Mouse (Mus musculus): ENCODE data around the gene Slc25a47. TPM values are rescaled to one million over a fixed set of nuclear protein-coding genes. Genes with fewer than 3 reads are reported as not detected.

Gene Slc25a47
- polyA plus RNA-seq (2015; fragmentation: Nextera tagmentation; extraction: Ambion mirVana) = 13.1 and 16.6 TPM in 2 replicates

DNA sequence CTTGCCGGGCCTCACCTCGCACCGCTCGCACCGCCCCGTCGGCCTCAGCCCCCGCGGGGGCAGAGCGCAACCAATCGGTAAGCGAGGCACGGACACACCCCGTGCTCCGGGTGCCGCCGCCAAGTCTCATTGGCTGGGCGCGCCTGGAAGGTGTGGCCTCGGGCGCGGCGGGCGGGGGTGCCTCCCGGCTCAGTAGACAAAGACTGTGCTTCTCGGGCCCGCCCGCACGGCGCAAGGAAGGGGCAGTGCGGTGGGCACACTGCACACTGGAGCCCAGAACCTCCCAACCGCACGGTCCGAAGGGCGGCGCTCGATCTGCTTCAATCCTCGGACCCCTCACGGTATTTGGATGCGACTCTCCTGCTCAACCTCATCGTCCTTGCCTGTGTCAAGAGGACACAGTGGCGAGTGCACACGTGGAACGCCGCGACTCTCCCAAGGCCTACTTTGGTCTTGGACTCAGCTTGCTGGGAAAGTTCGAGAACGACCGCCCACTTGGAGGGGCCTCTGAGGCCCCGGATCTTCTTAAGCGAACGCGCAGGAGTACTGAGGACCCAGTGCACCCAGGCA, at the start of gene Slc25a47, which contains the start of gene Slc25a29:
Slc25a47 (plus strand) TSS at position 207 of the 570 bp plus-strand sequence.
Slc25a29 (minus strand) TSS at position 44 of the 570 bp plus-strand sequence.
- peaks cover 13% of the 10 kb centered on the region for H3K36me3 ChIP-seq
- H3K9ac ChIP-seq = peak within 1 kb of the TSS; percentile 90
- H3K4me3 ChIP-seq = peak within 1 kb of the TSS; percentile 73
- peak within 1 kb of the TSS; percentile 85 for H3K27ac ChIP-seq
- WGBS = 1% methylated on average over 53 of the region's 53 CpGs
- H3K4me2 ChIP-seq = peak within 1 kb of the TSS; percentile 97
- peaks cover 48% of the 10 kb centered on the region for H3K4me1 ChIP-seq
- peak; percentile 99 for ATAC-seq (ENCODE audit: insufficient number of reproducible peaks, insufficient read depth, low FRiP score, low TSS enrichment, low read depth)
- H3K9me3 ChIP-seq = no peaks in the 10 kb centered on the region
- H3K27me3 ChIP-seq = no peaks in the 10 kb centered on the region

DNA sequence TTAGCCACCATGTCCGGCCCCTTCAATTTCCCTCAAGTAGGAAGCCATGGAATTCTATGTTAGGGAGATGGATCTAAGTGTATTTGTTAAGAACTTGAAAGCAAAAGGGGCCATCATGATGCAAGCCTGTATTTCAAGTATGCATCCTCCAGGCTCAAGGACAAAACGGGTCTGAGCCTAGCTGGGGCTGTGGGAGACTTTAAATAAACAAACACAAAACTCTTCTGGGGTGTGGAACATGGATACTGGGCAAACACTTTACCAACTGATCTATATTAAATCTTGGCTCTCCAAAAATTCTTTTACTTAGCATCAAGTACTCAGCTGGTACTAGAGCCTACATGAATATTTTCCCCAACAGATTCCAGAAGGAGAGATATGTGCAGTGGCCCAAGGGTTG, 48.5 kb upstream of the Slc25a47 start:
- no peak for ATAC-seq (ENCODE audit: insufficient number of reproducible peaks, insufficient read depth, low FRiP score, low TSS enrichment, low read depth)
- peaks cover 10% of the 10 kb centered on the region for H3K36me3 ChIP-seq

DNA sequence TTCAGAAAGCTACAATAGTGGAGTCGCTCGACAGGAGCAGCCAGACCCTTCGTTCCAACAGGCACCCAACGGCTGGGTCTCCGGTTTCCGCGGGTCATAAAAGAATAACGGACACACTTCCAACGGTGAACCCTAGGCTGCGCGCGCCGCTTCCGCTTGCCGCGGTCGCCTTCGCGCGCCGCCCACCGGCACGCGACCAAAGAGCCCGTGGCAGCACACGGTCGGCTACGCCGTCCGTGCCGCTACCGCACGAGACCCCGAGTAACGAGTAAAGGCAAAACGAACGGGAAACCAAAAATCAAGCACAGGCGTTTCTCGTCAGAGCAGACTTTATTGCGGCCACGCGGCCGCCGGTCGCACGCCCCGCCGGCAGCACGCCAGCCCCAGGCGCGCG, 43.7 kb upstream of the Slc25a47 start:
- H3K9ac ChIP-seq = peak overlapping the region; percentile 89
- peak overlapping the region; percentile 96 for H3K27ac ChIP-seq
- H3K4me1 ChIP-seq = peaks cover 30% of the 10 kb centered on the region
- H3K27me3 ChIP-seq = no peaks in the 10 kb centered on the region
- under 1% methylated on average over 51 of the region's 52 CpGs for WGBS
- H3K4me2 ChIP-seq = peak overlapping the region; percentile 63
- H3K4me3 ChIP-seq = peak overlapping the region; percentile 99
- H3K9me3 ChIP-seq = no peaks in the 10 kb centered on the region
- no peak for ATAC-seq (ENCODE audit: insufficient number of reproducible peaks, insufficient read depth, low FRiP score, low TSS enrichment, low read depth)
- 0 out of 2 replicates have a peak, but pooled peaks cover 3% of the 10 kb centered on the region for H3K36me3 ChIP-seq

More for the DNA sequence above, 48.5 kb upstream of the Slc25a47 start:
- Histone ChIP-seq H3K27ac (no peak overlapping the region), H3K9me3 (0 out of 2 replicates have a peak, but pooled peaks cover 8% of the 10 kb centered on the region), H3K27me3 (no peaks in the 10 kb centered on the region), H3K4me3 (no peak overlapping the region), H3K9ac (no peak overlapping the region), H3K4me2 (no peak overlapping the region), H3K4me1 (peaks cover 18% of the 10 kb centered on the region)
- 89% methylated on average over 2 of the region's 2 CpGs for WGBS

DNA sequence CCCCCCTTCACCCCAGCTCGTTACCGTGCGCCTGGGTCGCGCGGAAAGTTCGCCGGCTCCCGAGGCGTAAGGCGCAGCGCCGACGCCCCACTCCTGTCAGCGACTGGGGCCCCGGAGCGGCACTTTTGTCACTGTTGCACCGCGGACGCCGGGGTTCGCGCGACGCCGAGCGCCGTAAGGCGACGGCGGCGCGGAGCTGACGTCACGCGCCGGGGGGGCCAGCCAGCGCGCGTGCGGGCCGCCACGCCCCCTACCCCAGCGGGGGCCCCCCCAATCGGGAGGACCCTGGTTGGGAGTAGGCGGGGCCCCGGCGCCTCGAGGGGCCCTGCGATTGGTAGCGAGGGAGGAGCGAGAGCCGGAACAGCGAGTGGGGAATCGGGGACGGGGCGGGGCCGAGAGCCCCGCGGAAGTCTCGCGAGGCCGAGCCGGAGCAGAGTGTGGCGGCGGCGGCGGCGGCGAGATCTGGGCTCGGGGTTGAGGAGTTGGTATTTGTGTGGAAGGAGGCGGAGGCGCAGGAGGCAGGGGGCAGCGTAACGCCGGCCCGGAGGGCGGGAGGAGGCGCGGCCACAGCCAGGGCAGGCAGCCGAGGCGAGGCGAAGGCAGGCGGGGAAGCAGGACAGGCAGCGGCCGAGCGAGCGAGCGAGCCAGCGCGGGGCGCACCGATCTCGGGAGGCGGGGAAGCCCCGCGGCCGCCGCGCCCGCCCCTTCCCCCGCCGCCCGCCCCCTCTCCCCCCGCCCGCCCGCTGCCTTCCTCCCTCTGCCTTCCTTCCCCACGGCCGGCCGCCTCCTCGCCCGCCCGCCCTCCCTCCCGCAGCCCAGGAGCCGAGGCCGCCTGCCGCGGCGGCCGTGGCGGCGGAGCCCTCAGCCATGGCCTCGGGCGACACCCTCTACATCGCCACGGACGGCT, 43.0 kb upstream of the Slc25a47 start, which contains the start of gene Yy1:
Yy1 (plus strand) TSS at position 428 of the 907 bp plus-strand sequence.
- WGBS = under 1% methylated on average over 93 of the region's 127 CpGs
- Histone ChIP-seq H3K9me3 (no peaks in the 10 kb centered on the region), H3K9ac (peak within 1 kb of the TSS; percentile 89), H3K4me1 (peaks cover 32% of the 10 kb centered on the region), H3K4me3 (peak within 1 kb of the TSS; percentile 99), H3K27me3 (no peaks in the 10 kb centered on the region), H3K36me3 (0 out of 2 replicates have a peak, but pooled peaks cover 3% of the 10 kb centered on the region), H3K4me2 (peak within 1 kb of the TSS; percentile 76), H3K27ac (peak within 1 kb of the TSS; percentile 99)
- peak; percentile 93 for ATAC-seq (ENCODE audit: insufficient number of reproducible peaks, insufficient read depth, low FRiP score, low TSS enrichment, low read depth)

DNA sequence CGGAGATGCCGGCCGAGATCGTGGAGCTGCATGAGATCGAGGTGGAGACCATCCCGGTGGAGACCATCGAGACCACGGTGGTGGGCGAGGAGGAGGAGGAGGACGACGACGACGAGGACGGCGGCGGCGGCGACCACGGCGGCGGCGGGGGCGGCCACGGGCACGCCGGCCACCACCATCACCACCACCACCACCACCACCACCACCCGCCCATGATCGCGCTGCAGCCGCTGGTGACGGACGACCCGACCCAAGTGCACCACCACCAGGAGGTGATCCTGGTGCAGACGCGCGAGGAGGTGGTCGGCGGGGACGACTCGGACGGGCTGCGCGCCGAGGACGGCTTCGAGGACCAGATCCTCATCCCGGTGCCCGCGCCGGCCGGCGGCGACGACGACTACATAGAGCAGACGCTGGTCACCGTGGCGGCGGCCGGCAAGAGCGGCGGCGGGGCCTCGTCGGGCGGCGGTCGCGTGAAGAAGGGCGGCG, 42.3 kb upstream of the Slc25a47 start:
- H3K4me1 ChIP-seq = peaks cover 32% of the 10 kb centered on the region
- H3K4me3 ChIP-seq = peak overlapping the region; percentile 99
- peak overlapping the region; percentile 99 for H3K27ac ChIP-seq
- 0 out of 2 replicates have a peak, but pooled peaks cover 3% of the 10 kb centered on the region for H3K36me3 ChIP-seq
- H3K9me3 ChIP-seq = no peaks in the 10 kb centered on the region
- H3K4me2 ChIP-seq = peak overlapping the region; percentile 76
- H3K9ac ChIP-seq = peak overlapping the region; percentile 89
- ATAC-seq (ENCODE audit: insufficient number of reproducible peaks, insufficient read depth, low FRiP score, low TSS enrichment, low read depth) = no peak; the same call in 1 of the 2 replicates
- 0% methylated on average over 42 of the region's 71 CpGs for WGBS
- no peaks in the 10 kb centered on the region for H3K27me3 ChIP-seq

DNA sequence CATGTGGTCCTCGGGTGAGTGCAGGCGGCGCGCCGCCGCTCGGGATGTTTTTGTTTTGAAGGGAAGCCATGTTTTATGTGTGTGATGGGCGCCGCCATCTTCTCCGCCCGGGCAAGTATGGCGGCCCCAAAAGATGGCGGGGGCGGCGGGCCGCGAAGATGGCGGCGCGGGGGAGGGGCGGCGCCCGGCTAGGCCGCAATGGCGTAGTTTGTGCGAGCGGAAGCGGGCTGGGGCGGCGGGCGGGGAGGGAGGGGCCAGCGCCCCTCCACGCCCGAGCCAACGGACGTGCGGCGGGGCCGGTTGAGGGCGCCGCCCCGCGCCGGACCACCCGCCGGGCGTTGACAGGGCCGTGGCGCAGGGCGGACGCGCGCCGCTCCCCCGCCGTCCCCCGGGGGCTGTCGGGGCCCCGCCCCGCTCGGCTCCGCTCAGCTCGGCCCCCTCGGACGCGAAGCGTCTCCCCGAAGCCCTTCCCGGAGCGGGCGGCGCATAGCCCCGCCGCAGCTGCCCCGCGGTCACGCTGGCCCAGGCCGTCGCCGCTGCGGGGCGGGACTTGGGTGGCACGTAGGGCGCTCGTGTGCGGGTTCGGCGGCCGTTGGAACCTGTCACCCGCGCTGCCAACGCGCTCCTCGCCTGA, 41.7 kb upstream of the Slc25a47 start:
- Histone ChIP-seq H3K4me2 (peak overlapping the region; percentile 76), H3K4me1 (peaks cover 32% of the 10 kb centered on the region), H3K36me3 (0 out of 2 replicates have a peak, but pooled peaks cover 3% of the 10 kb centered on the region), H3K4me3 (peak overlapping the region; percentile 99), H3K27me3 (no peaks in the 10 kb centered on the region), H3K27ac (peak overlapping the region; percentile 99), H3K9me3 (no peaks in the 10 kb centered on the region), H3K9ac (peak overlapping the region; percentile 89)
- peak; percentile 67 for ATAC-seq (ENCODE audit: insufficient number of reproducible peaks, insufficient read depth, low FRiP score, low TSS enrichment, low read depth)
- WGBS = under 1% methylated on average over 72 of the region's 94 CpGs

DNA sequence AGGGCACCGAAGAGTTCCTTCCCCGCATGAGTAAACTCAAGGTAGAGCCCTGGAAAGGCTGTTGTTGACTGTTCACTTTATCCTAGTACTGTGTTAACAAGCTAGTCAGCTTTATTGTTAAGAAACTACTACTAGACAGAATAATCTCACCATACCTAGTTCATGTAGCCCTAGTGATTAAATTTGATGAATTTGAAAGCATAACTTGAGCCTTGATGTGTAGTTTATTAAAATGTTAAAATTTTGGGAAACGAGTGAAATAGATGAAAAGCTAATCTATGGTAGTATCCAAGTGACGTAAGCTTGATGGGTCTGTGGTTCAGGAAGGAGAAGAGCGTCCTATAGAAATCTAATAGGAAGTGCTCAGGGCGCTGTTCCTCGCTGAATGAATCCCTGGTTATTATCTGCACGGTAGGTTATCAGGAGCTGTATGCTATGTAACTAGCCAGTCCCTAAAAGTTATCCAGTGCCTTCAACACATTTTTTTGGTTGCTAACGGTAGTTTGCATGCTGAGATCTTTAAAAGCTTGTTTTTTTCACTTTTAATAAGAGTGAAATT, 40.8 kb upstream of the Slc25a47 start:
- peaks cover 32% of the 10 kb centered on the region for H3K4me1 ChIP-seq
- no peak for ATAC-seq (ENCODE audit: insufficient number of reproducible peaks, insufficient read depth, low FRiP score, low TSS enrichment, low read depth)
- peaks cover 8% of the 10 kb centered on the region; the same call in 1 of the 2 replicates for H3K36me3 ChIP-seq
- WGBS = 10% methylated on average over 9 of the region's 9 CpGs
- peak overlapping the region; percentile 89 for H3K9ac ChIP-seq
- no peaks in the 10 kb centered on the region for H3K9me3 ChIP-seq
- H3K4me2 ChIP-seq = peak overlapping the region; percentile 76
- peak overlapping the region; percentile 99 for H3K4me3 ChIP-seq
- H3K27me3 ChIP-seq = no peaks in the 10 kb centered on the region
- H3K27ac ChIP-seq = peak overlapping the region; percentile 99

DNA sequence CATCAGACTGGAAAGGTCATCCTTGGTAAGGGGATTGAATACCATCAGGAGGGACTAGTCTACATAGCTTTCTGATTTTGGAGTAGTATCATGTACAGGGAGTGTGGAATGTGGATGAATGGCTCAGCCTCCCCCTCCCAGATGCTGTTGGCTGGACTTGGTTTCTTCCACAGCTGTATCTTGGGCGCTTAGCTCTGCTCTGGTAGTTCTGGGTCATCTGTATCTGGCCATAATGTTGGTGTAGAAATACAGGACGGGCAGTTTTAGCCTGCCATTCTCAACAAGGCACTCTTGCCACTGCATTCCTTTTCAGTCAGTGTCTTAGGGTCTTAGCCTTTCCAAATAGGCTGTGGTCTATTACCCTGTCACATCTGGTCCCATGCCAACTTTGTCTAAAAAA, 34.2 kb upstream of the Slc25a47 start:
- peaks cover 13% of the 10 kb centered on the region for H3K36me3 ChIP-seq
- no peak overlapping the region for H3K4me2 ChIP-seq
- no peaks in the 10 kb centered on the region for H3K27me3 ChIP-seq
- H3K4me3 ChIP-seq = no peak overlapping the region
- 70% methylated on average over 2 of the region's 2 CpGs for WGBS
- no peaks in the 10 kb centered on the region for H3K9me3 ChIP-seq
- H3K27ac ChIP-seq = no peak overlapping the region
- no peak for ATAC-seq (ENCODE audit: insufficient number of reproducible peaks, insufficient read depth, low FRiP score, low TSS enrichment, low read depth)
- peaks cover 19% of the 10 kb centered on the region for H3K4me1 ChIP-seq
- no peak overlapping the region for H3K9ac ChIP-seq

DNA sequence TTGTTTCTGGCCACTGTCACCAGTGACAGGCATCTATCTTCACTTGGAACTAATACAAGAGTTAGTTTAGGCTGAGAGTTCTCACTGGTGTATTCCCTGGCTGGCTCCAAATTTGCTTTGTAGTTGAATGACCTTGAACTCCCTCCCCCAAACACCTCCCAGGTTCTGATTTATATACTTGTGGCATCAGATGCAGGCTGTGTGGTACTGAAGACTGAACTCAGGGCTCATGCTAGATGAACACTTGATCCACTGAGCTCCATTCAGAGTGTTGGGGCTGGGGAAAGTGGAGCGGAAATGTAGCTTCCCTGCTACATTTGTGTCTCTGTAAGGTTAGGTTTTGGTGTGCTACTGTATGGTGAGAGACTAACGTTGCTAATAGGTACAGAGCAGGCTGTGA, 31.5 kb upstream of the Slc25a47 start:
- H3K36me3 ChIP-seq = peaks cover 28% of the 10 kb centered on the region
- peaks cover 12% of the 10 kb centered on the region for H3K4me1 ChIP-seq
- 96% methylated on average over 2 of the region's 2 CpGs for WGBS
- H3K9ac ChIP-seq = no peak overlapping the region
- no peak overlapping the region for H3K27ac ChIP-seq
- H3K4me3 ChIP-seq = no peak overlapping the region
- no peaks in the 10 kb centered on the region for H3K27me3 ChIP-seq
- no peaks in the 10 kb centered on the region for H3K9me3 ChIP-seq
- no peak overlapping the region for H3K4me2 ChIP-seq
- ATAC-seq (ENCODE audit: insufficient number of reproducible peaks, insufficient read depth, low FRiP score, low TSS enrichment, low read depth) = no peak

DNA sequence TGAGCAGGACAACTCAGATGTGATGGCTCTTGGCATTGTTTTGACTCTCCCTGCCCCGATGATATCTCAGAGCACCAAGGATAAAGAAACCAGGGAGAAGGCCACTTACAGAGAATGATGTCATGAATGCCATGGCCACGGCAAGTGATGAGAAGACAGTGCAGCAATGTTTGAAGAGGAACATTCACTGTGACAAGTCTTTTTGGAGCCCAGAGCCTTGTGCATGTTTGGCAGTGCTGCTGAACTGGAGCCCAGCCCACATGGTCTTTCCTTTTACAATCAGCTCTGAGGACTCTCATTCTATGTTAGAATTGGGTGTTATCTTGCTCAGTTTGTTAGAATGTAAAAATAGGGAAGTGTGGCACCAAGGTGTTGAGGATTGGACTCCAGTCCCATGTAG, 27.4 kb upstream of the Slc25a47 start:
- 88% methylated on average over 2 of the region's 2 CpGs for WGBS
- Histone ChIP-seq H3K27me3 (no peaks in the 10 kb centered on the region), H3K27ac (no peak overlapping the region), H3K4me1 (peaks cover 4% of the 10 kb centered on the region), H3K4me2 (no peak overlapping the region), H3K9ac (no peak overlapping the region), H3K4me3 (no peak overlapping the region), H3K36me3 (peaks cover 29% of the 10 kb centered on the region), H3K9me3 (no peaks in the 10 kb centered on the region)
- ATAC-seq (ENCODE audit: insufficient number of reproducible peaks, insufficient read depth, low FRiP score, low TSS enrichment, low read depth) = no peak

DNA sequence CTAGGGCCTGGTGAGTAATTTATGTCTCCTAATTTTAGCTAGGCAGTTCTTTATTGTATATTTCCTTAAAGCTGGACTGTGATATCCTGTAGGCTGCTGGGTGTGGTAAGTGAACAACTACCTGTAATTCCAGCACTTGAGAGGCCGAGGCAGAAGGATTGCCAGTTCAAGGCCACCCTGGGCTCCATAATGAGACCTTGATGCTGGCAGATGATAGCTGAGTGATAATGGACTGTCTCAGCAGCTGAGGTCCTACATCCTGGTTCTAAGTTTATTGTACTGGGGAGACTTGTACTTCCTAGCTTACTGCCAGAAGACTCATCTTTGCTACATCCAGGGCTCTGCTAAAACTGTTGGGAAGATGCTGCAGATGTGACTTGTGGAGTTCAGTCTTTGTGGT, 26.1 kb upstream of the Slc25a47 start:
- H3K9ac ChIP-seq = no peak overlapping the region
- peaks cover 37% of the 10 kb centered on the region for H3K36me3 ChIP-seq
- no peaks in the 10 kb centered on the region for H3K27me3 ChIP-seq
- H3K27ac ChIP-seq = no peak overlapping the region
- H3K4me2 ChIP-seq = no peak overlapping the region
- WGBS = 79% methylated on average over 1 of the region's 1 CpGs
- no peak for ATAC-seq (ENCODE audit: insufficient number of reproducible peaks, insufficient read depth, low FRiP score, low TSS enrichment, low read depth)
- H3K9me3 ChIP-seq = no peaks in the 10 kb centered on the region
- H3K4me1 ChIP-seq = peaks cover 4% of the 10 kb centered on the region
- H3K4me3 ChIP-seq = no peak overlapping the region
